Mouse (Mus musculus): Measurements from ENCODE around the gene Prrxl1. TPM values are rescaled to one million over a fixed set of nuclear protein-coding genes. Genes with fewer than 3 reads are reported as not detected.

Gene Prrxl1
- polyA plus RNA-seq, 1 experiment: not detected

GRCm38 (mm10) chr14:32624245-32624644 is 25.0 kb downstream of the Prrxl1 start:
- no peaks in the 10 kb centered on the region for H3K4me1 ChIP-seq (ENCODE audit: control insufficient read depth, insufficient read depth, low read length)
- TF ChIP-seq POLR2A (IDR thresholded peaks at IDR 0.05; ENCODE audit: borderline replicate concordance, extremely low read depth, low read depth, low read length) (no peak), CTCF (IDR thresholded peaks at IDR 0.05; ENCODE audit: insufficient read depth, low read length) (no peak)

GRCm38 (mm10) chr14:32624811-32625210 is 25.6 kb downstream of the Prrxl1 start:
- WGBS: 85% methylated on average over 7 of the region's 7 CpGs
- Histone ChIP-seq H3K4me1 (ENCODE audit: control insufficient read depth, insufficient read depth, low read length) (no peaks in the 10 kb centered on the region), H3K4me3 (replicated peaks; ENCODE audit: extremely low read depth, low read depth, low read length) (no peak overlapping the region)
- TF ChIP-seq CTCF (IDR thresholded peaks at IDR 0.05; ENCODE audit: insufficient read depth, low read length): no peak
- TF ChIP-seq POLR2A (IDR thresholded peaks at IDR 0.05; ENCODE audit: borderline replicate concordance, extremely low read depth, low read depth, low read length): no peak
- DNase-seq: no peak

More at GRCm38 (mm10) chr14:32624245-32624644, 25.0 kb downstream of the Prrxl1 start:
- WGBS: 60% methylated on average over 3 of the region's 3 CpGs
- DNase-seq: no peak
- H3K4me3 ChIP-seq (replicated peaks; ENCODE audit: extremely low read depth, low read depth, low read length): no peak overlapping the region

GRCm38 (mm10) chr14:32627271-32627670 is 28.1 kb downstream of the Prrxl1 start:
- Histone ChIP-seq H3K4me3 (replicated peaks; ENCODE audit: extremely low read depth, low read depth, low read length) (no peak overlapping the region), H3K4me1 (ENCODE audit: control insufficient read depth, insufficient read depth, low read length) (no peaks in the 10 kb centered on the region)
- WGBS: 31% methylated on average over 2 of the region's 2 CpGs
- no peak for DNase-seq
- TF ChIP-seq POLR2A (IDR thresholded peaks at IDR 0.05; ENCODE audit: borderline replicate concordance, extremely low read depth, low read depth, low read length): no peak
- TF ChIP-seq CTCF (IDR thresholded peaks at IDR 0.05; ENCODE audit: insufficient read depth, low read length): no peak

- Histone ChIP-seq H3K4me3 (replicated peaks; ENCODE audit: extremely low read depth, low read depth, low read length) (no peak overlapping the region), H3K4me1 (ENCODE audit: control insufficient read depth, insufficient read depth, low read length) (no peaks in the 10 kb centered on the region)
- DNase-seq: no peak
- 44% methylated on average over 10 of the region's 10 CpGs for WGBS
- TF ChIP-seq CTCF (IDR thresholded peaks at IDR 0.05; ENCODE audit: insufficient read depth, low read length) (no peak), POLR2A (IDR thresholded peaks at IDR 0.05; ENCODE audit: borderline replicate concordance, extremely low read depth, low read depth, low read length) (no peak)
Observed at GRCm38 (mm10) chr14:32628584-32628983, 29.4 kb downstream of the Prrxl1 start.

- TF ChIP-seq POLR2A (IDR thresholded peaks at IDR 0.05; ENCODE audit: borderline replicate concordance, extremely low read depth, low read depth, low read length): no peak
- TF ChIP-seq CTCF (IDR thresholded peaks at IDR 0.05; ENCODE audit: insufficient read depth, low read length): no peak
- DNase-seq: no peak
- no peaks in the 10 kb centered on the region for H3K4me1 ChIP-seq (ENCODE audit: control insufficient read depth, insufficient read depth, low read length)
- no peak overlapping the region for H3K4me3 ChIP-seq (replicated peaks; ENCODE audit: extremely low read depth, low read depth, low read length)
- WGBS: 73% methylated on average over 6 of the region's 6 CpGs
Observed at GRCm38 (mm10) chr14:32632908-32633600, 33.8 kb downstream of the Prrxl1 start.

GRCm38 (mm10) chr14:32634015-32634682 is 34.9 kb downstream of the Prrxl1 start:
- no peak overlapping the region for H3K4me3 ChIP-seq (replicated peaks; ENCODE audit: extremely low read depth, low read depth, low read length)
- no peak for TF ChIP-seq CTCF (IDR thresholded peaks at IDR 0.05; ENCODE audit: insufficient read depth, low read length)
- TF ChIP-seq POLR2A (IDR thresholded peaks at IDR 0.05; ENCODE audit: borderline replicate concordance, extremely low read depth, low read depth, low read length): no peak
- no peaks in the 10 kb centered on the region for H3K4me1 ChIP-seq (ENCODE audit: control insufficient read depth, insufficient read depth, low read length)
- DNase-seq: no peak
- WGBS: 20% methylated on average over 11 of the region's 11 CpGs

GRCm38 (mm10) chr14:32638485-32638884 is 39.3 kb downstream of the Prrxl1 start:
- DNase-seq: no peak
- H3K4me1 ChIP-seq (ENCODE audit: control insufficient read depth, insufficient read depth, low read length): no peaks in the 10 kb centered on the region
- H3K4me3 ChIP-seq (replicated peaks; ENCODE audit: extremely low read depth, low read depth, low read length): no peak overlapping the region
- 83% methylated on average over 2 of the region's 2 CpGs for WGBS
- no peak for TF ChIP-seq POLR2A (IDR thresholded peaks at IDR 0.05; ENCODE audit: borderline replicate concordance, extremely low read depth, low read depth, low read length)
- TF ChIP-seq CTCF (IDR thresholded peaks at IDR 0.05; ENCODE audit: insufficient read depth, low read length): no peak

- DNase-seq: no peak
- Histone ChIP-seq H3K4me3 (replicated peaks; ENCODE audit: extremely low read depth, low read depth, low read length) (no peak overlapping the region), H3K4me1 (ENCODE audit: control insufficient read depth, insufficient read depth, low read length) (no peaks in the 10 kb centered on the region)
- 76% methylated on average over 9 of the region's 9 CpGs for WGBS
- TF ChIP-seq CTCF (IDR thresholded peaks at IDR 0.05; ENCODE audit: insufficient read depth, low read length): no peak
- no peak for TF ChIP-seq POLR2A (IDR thresholded peaks at IDR 0.05; ENCODE audit: borderline replicate concordance, extremely low read depth, low read depth, low read length)
Observed at GRCm38 (mm10) chr14:32659781-32660180, 60.6 kb downstream of the Prrxl1 start.

GRCm38 (mm10) chr14:32663099-32663498 is 63.9 kb downstream of the Prrxl1 start:
- 71% methylated on average over 6 of the region's 6 CpGs for WGBS
- no peaks in the 10 kb centered on the region for H3K4me1 ChIP-seq (ENCODE audit: control insufficient read depth, insufficient read depth, low read length)

GRCm38 (mm10) chr14:32673178-32673577 is 74.0 kb downstream of the Prrxl1 start:
- Histone ChIP-seq H3K4me1 (ENCODE audit: control insufficient read depth, insufficient read depth, low read length) (no peaks in the 10 kb centered on the region), H3K4me3 (replicated peaks; ENCODE audit: extremely low read depth, low read depth, low read length) (no peak overlapping the region)
- WGBS: 50% methylated on average over 3 of the region's 3 CpGs
- TF ChIP-seq CTCF (IDR thresholded peaks at IDR 0.05; ENCODE audit: insufficient read depth, low read length): no peak
- no peak for TF ChIP-seq POLR2A (IDR thresholded peaks at IDR 0.05; ENCODE audit: borderline replicate concordance, extremely low read depth, low read depth, low read length)
- no peak for DNase-seq

More at GRCm38 (mm10) chr14:32663099-32663498, 63.9 kb downstream of the Prrxl1 start:
- TF ChIP-seq POLR2A (IDR thresholded peaks at IDR 0.05; ENCODE audit: borderline replicate concordance, extremely low read depth, low read depth, low read length): no peak
- TF ChIP-seq CTCF (IDR thresholded peaks at IDR 0.05; ENCODE audit: insufficient read depth, low read length): no peak
- no peak for DNase-seq
- no peak overlapping the region for H3K4me3 ChIP-seq (replicated peaks; ENCODE audit: extremely low read depth, low read depth, low read length)

Measured in lung, adult 2 months (tissue).